Mouse (Mus musculus) embryonic facial prominence, embryonic 10.5 days (tissue): ENCODE results near the gene Kel. TPM values are rescaled to one million over a fixed set of nuclear protein-coding genes. Genes with fewer than 3 reads are reported as not detected.

ENCODE experiments used
- DNase-seq: peaks from one replicate; pipeline ENCODE4 v3.0.0-alpha.2; 2017; ENCODE audit warnings: low spot score
- H3K27ac ChIP-seq: fragments of 300-500 bp; sonication (generic); replicated peaks from 2 replicates; pipeline ENCODE4 v1.5.1; 2016; ENCODE audit warnings: mild to moderate bottlenecking
- H3K27me3 ChIP-seq: fragments of 300-500 bp; sonication (generic); replicated peaks from 2 replicates; pipeline ENCODE4 v1.6.1; 2016; ENCODE audit warnings: low read depth, mild to moderate bottlenecking; ENCODE audit not compliant: poor library complexity, severe bottlenecking
- H3K36me3 ChIP-seq: fragments of 300-500 bp; sonication (generic); replicated peaks from 2 replicates; pipeline ENCODE4 v1.6.1; 2016; ENCODE audit warnings: mild to moderate bottlenecking, moderate library complexity
- H3K4me1 ChIP-seq: fragments of 300-500 bp; sonication (generic); 2 replicates; pipeline ENCODE4 v1.6.1; 2016
- H3K4me3 ChIP-seq: fragments of 300-500 bp; sonication (generic); 2 replicates; pipeline ENCODE4 v1.5.1; 2016; ENCODE audit warnings: mild to moderate bottlenecking, moderate library complexity
- H3K9me3 ChIP-seq: fragments of 300-500 bp; sonication (generic); 2 replicates; pipeline ENCODE4 v1.6.1; 2016; ENCODE audit warnings: mild to moderate bottlenecking
- WGBS: fragments of 180-500 bp; shearing (Covaris S2); methylation state at CpG from one replicate; pipeline ENCODE4 v1.1.7; 2016; 5-methylcytosine and 5-hydroxymethylcytosine counted together
- polyA plus RNA-seq: library from polyadenylated mRNA; unstranded; fragments of >200 nt; fragmentation: Nextera tagmentation; extraction: Ambion mirVana; gene quantifications from 2 replicates; pipeline ENCODE4 v1.2.1, GENCODE M21; 2016

Gene Kel
- polyA plus RNA-seq, 1 experiment from 2014 or later, result 5.8 TPM

- Histone ChIP-seq H3K9me3 (no peaks in the 10 kb centered on the region), H3K36me3 (no peaks in the 10 kb centered on the region), H3K4me1 (peaks cover 3% of the 10 kb centered on the region; the same call in 1 of the 2 replicates), H3K27ac (no peak overlapping the region), H3K4me3 (no peak overlapping the region), H3K27me3 (no peaks in the 10 kb centered on the region)
- whole genome bisulfite sequencing, result 77% methylated on average over 6 of the region's 6 CpGs
- no peak for DNase-seq
Measured at GRCm38 (mm10) chr6:41641173-41641866, 62.8 kb downstream of the Kel start.

- H3K9me3 ChIP-seq, result no peaks in the 10 kb centered on the region
- no peak overlapping the region for H3K27ac ChIP-seq
- WGBS, result 53% methylated on average over 3 of the region's 3 CpGs
- H3K36me3 ChIP-seq, result no peaks in the 10 kb centered on the region
- H3K4me3 ChIP-seq, result no peak overlapping the region
- H3K4me1 ChIP-seq, result peaks cover 3% of the 10 kb centered on the region; the same call in 1 of the 2 replicates
- no peak for DNase-seq
- H3K27me3 ChIP-seq, result no peaks in the 10 kb centered on the region
Measured at GRCm38 (mm10) chr6:41640449-41640848, 63.7 kb downstream of the Kel start.

DNA sequence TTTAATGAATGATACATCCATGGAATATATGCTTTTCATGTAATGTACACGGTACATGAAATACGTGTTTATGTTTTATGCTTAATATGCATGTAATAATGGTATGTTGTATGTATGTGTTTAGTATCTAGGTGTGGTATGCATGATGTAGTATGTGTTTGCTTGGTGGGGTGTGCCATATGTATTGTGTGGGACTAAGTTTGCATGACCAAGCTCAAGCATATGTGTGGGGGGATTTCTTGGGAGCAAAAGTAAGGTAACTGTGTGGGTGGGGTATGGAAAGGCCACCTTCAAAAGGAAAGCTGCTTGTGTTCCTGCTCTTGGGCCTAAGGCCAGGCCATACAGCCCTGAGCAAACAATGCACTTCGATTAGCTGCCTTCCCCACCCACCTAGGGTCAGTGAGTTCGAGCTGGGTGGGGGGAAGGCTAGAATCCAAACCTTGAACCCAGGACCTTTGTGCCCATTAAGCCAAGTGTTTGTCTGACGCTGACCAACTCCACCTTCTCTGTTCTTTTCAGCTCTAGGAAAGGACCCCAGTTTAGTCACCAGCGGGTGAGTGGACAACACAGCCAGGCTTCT is 66.1 kb downstream of the Kel start:
- no peak for DNase-seq
- no peaks in the 10 kb centered on the region for H3K9me3 ChIP-seq
- no peaks in the 10 kb centered on the region for H3K27me3 ChIP-seq
- no peak overlapping the region for H3K4me3 ChIP-seq
- H3K36me3 ChIP-seq, result no peaks in the 10 kb centered on the region
- H3K4me1 ChIP-seq, result peaks cover 3% of the 10 kb centered on the region; the same call in 1 of the 2 replicates
- WGBS, result 75% methylated on average over 6 of the region's 6 CpGs
- H3K27ac ChIP-seq, result no peak overlapping the region

DNA sequence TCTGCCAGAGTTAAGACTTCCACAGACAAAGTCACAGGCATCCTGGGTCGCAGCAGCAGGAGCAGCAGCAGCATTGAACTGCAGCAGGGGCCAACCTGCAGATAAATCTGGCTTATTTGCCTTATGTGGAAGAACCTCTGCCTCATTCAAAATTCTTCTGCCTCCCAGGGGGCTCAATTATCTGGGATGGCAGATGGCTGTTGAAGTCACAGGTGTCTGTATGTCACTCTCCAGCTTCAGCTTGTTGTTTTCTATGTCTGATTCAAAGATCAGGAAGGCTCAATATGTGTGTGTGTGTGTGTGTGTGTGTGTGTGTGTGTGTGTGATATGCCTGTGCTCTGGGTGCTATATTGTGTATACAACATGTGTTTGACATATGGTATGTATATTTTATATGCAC is 66.7 kb downstream of the Kel start:
- H3K27ac ChIP-seq, result no peak overlapping the region
- H3K36me3 ChIP-seq, result no peaks in the 10 kb centered on the region
- DNase-seq, result no peak
- no peaks in the 10 kb centered on the region for H3K27me3 ChIP-seq
- H3K4me3 ChIP-seq, result no peak overlapping the region
- H3K9me3 ChIP-seq, result no peaks in the 10 kb centered on the region
- peaks cover 3% of the 10 kb centered on the region; the same call in 1 of the 2 replicates for H3K4me1 ChIP-seq
- 22% methylated on average over 1 of the region's 1 CpGs for WGBS

Other genes with a start within 250 kb of the Kel start
- gene Prss1, start 245.4 kb downstream of the Kel start, polyA plus RNA-seq, result not detected in 2 replicates
- not detected in 2 replicates for gene Prss2, start 182.6 kb downstream of the Kel start, polyA plus RNA-seq
- 16.8 and 18.3 TPM in 2 replicates for gene Ephb6, start 98.9 kb downstream of the Kel start, polyA plus RNA-seq
- gene Trpv6, start 67.9 kb downstream of the Kel start, polyA plus RNA-seq, result 0.36 and 0.45 TPM in 2 replicates
- gene Trpv5, start 23.6 kb downstream of the Kel start, polyA plus RNA-seq, result not detected in 2 replicates
- not detected in 2 replicates for gene Llcfc1, start 19.9 kb downstream of the Kel start, polyA plus RNA-seq
- not detected in 2 replicates for gene Olfr459, start 70.8 kb upstream of the Kel start, polyA plus RNA-seq
- gene Pip, start 143.2 kb upstream of the Kel start, polyA plus RNA-seq, result not detected in 2 replicates
- gene Sval2, start 148.7 kb upstream of the Kel start, polyA plus RNA-seq, result not detected in 2 replicates
- gene Sval1, start 247.3 kb upstream of the Kel start, polyA plus RNA-seq, result not detected in 2 replicates